Mouse (Mus musculus) limb, embryonic 14.5 days (tissue): Measurements from ENCODE around the gene Hspa4. TPM values are rescaled to one million over a fixed set of nuclear protein-coding genes. Genes with fewer than 3 reads are reported as not detected.
"Not testable (repeated sequence)": the region's sequence is repeated elsewhere in the genome, so short reads cannot be mapped to it uniquely, and the experiment has no call there.

Source experiments
- ATAC-seq: fragments of 200-750 bp; cut with Nextera tagmentation; 2 replicates; pipeline ENCODE4 v1.8.0; 2017; ENCODE audit warnings: low read depth, moderate number of reproducible peaks, moderate TSS enrichment; ENCODE audit not compliant: low FRiP score
- DNase-seq: peaks from one replicate; pipeline ENCODE4 v3.0.0-alpha.2; 2015; ENCODE audit warnings: low spot score
- H3K27ac ChIP-seq: fragments of 300-500 bp; sonication (generic); replicated peaks from 2 replicates; pipeline ENCODE4 v1.5.1; 2014; ENCODE audit warnings: low read depth, mild to moderate bottlenecking, low read length, moderate library complexity, mixed read lengths
- H3K27me3 ChIP-seq: fragments of 300-500 bp; sonication (generic); 2 replicates; pipeline ENCODE4 v1.6.1; 2014; ENCODE audit warnings: low read length, mixed read lengths; ENCODE audit not compliant: control insufficient read depth, insufficient read depth
- H3K36me3 ChIP-seq: fragments of 300-500 bp; sonication (generic); 2 replicates; pipeline ENCODE4 v1.6.1; 2014; ENCODE audit warnings: mild to moderate bottlenecking, low read length, moderate library complexity, mixed read lengths; ENCODE audit not compliant: control insufficient read depth, insufficient read depth
- H3K4me1 ChIP-seq: fragments of 300-500 bp; sonication (generic); 2 replicates; pipeline ENCODE4 v1.6.1; 2014; ENCODE audit warnings: antibody characterized with exemption, low read length, mixed read lengths; ENCODE audit not compliant: control insufficient read depth, insufficient read depth
- H3K4me2 ChIP-seq: fragments of 300-500 bp; sonication (generic); replicated peaks from 2 replicates; pipeline ENCODE4 v1.6.1; 2014; ENCODE audit warnings: low read depth, mild to moderate bottlenecking, low read length, moderate library complexity; ENCODE audit not compliant: severe bottlenecking
- H3K4me3 ChIP-seq: fragments of 300-500 bp; sonication (generic); replicated peaks from 2 replicates; pipeline ENCODE4 v1.5.1; 2014; ENCODE audit warnings: low read length
- H3K9ac ChIP-seq: fragments of 300-500 bp; sonication (generic); 2 replicates; pipeline ENCODE4 v1.6.1; 2014; ENCODE audit warnings: mild to moderate bottlenecking, low read depth, low read length, moderate library complexity; ENCODE audit not compliant: severe bottlenecking
- H3K9me3 ChIP-seq: fragments of 300-500 bp; sonication (generic); 2 replicates; pipeline ENCODE4 v1.6.1; 2016; ENCODE audit warnings: low read length; ENCODE audit not compliant: control insufficient read depth
- POLR2A ChIP-seq: fragments of 200-500 bp; IDR thresholded peaks from 2 replicates; pipeline ENCODE4 v1.8.0; 2012; ENCODE audit warnings: inconsistent platforms, mild to moderate bottlenecking, moderate library complexity, borderline replicate concordance; ENCODE audit not compliant: insufficient read depth, insufficient read length; ENCODE audit errors: extremely low read depth
- WGBS: fragments of 180-500 bp; shearing (Covaris S2); extraction: QIAGEN DNeasy Blood & Tissue Kit; methylation state at CpG from one replicate; pipeline ENCODE4 v1.1.7; 2014; 5-methylcytosine and 5-hydroxymethylcytosine counted together
- polyA plus RNA-seq, 2 experiments: library from polyadenylated mRNA; depleted of rRNA in 1 of 2; stranded (reverse) in 1 of 2; unstranded in 1 of 2; fragments of >200 nt; fragmentation: Nextera tagmentation in 1 of 2; extraction: Ambion mirVana in 1 of 2; gene quantifications; 2 replicates each; pipeline versions ENCODE4 v1.2.1 to v1.2.3; 2012 to 2014

Gene Hspa4
- polyA plus RNA-seq, 2 experiments, result 62.6 to 79.9 TPM

DNA sequence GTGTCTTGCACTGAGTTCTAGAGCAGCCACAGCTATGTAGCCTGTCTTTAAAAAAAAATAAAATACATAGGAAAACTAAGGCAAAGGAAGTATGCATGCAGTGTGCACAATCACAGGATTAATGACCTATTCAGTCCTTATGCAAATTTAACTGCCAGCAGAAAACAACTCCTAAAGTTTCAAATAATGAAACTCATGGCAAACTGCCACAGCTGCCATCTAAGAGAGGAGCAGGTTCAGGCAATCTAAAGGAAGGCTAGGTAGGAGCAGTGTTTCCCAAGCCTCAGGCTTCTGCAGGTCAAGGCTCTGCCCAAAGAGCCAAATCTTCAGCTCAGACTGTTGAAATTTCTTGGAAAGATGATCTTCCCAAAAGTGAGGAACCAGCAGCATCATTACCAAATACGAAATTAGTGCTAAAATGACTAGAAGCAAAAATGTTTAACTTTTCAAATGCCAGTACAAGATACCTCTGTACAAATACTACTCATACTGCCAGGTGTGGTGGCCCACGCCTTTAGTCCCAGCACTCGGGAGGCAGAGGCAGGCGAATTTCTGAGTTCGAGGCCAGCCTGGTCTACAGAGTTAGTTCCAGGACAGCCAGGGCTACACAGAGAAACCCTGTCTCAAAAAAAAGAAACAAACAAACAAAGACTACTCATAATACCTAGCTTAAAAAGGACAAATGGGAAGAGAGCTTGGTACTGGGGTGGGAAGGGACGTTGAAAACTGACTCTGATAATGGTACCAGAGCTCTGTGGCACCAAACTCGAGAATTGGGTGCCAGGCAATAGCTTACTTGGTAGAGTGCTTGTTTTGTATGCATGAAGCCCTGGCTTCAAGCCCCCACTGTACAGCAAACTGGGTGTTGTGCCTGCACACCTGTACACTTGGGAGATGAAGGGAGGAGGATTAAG lies 2.1 kb downstream of the Hspa4 start:
- TF ChIP-seq POLR2A, result no peak
- peaks cover 18% of the 10 kb centered on the region for H3K36me3 ChIP-seq
- WGBS, result 88% methylated on average over 7 of the region's 7 CpGs
- DNase-seq (no peak), ATAC-seq (no peak)
- no peaks in the 10 kb centered on the region for H3K9me3 ChIP-seq
- peaks cover 15% of the 10 kb centered on the region for H3K4me1 ChIP-seq
- H3K27ac ChIP-seq, result no peak overlapping the region
- peak overlapping the region; percentile 63 for H3K4me2 ChIP-seq
- H3K4me3 ChIP-seq, result peak overlapping the region; percentile 100
- peak overlapping the region; percentile 98; the same call in 1 of the 2 replicates for H3K9ac ChIP-seq
- H3K27me3 ChIP-seq, result no peaks in the 10 kb centered on the region

DNA sequence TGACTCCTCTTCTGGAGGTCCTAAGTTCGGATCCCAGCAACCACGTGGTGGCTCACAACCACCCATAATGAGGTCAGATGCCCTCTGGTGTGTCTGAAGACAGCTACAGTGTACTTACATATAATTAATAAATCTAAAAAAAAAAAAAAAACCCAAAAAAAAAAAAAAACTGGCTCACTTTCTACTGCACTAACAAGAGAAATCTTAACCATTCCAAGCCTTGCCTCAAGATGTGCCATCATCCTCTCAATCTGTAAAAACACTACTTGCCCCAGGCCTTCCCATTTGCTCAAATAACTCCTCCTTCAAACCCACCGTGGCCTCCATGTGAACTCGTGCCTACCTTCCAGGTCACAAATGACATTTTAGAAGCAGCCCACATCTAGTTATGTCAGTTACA lies 3.4 kb downstream of the Hspa4 start:
- WGBS, result 78% methylated on average over 4 of the region's 4 CpGs
- H3K4me1 ChIP-seq, result peaks cover 15% of the 10 kb centered on the region
- no peaks in the 10 kb centered on the region for H3K9me3 ChIP-seq
- no peaks in the 10 kb centered on the region for H3K27me3 ChIP-seq
- DNase-seq (no peak), ATAC-seq (no peak)
- no peak for TF ChIP-seq POLR2A
- H3K36me3 ChIP-seq, result peaks cover 26% of the 10 kb centered on the region
- no peak overlapping the region for H3K4me2 ChIP-seq
- no peak overlapping the region for H3K27ac ChIP-seq
- no peak overlapping the region for H3K9ac ChIP-seq
- no peak overlapping the region for H3K4me3 ChIP-seq

DNA sequence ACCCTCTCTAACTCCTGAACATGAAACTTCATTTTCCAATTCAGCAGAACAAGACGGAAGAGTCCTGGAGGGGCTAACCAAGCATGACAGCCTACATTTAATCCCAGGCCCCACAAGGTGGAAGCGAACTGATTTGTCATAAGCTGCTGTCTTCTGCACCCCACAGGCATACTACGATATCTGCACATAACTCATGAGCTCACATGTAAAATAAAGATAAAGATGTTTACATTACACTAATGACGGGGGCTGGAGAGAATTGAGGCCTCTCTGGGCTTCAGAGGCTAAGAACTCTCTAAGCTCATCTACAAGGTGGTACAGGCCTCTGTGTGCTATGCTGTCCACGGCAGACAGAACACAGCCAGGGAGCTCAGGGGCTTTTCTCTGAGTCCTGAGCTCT lies 5.8 kb downstream of the Hspa4 start:
- no peak for TF ChIP-seq POLR2A
- no peaks in the 10 kb centered on the region for H3K27me3 ChIP-seq
- H3K4me2 ChIP-seq, result no peak overlapping the region
- peaks cover 50% of the 10 kb centered on the region for H3K36me3 ChIP-seq
- ATAC-seq, result no peak
- H3K4me3 ChIP-seq, result no peak overlapping the region
- H3K9me3 ChIP-seq, result no peaks in the 10 kb centered on the region
- H3K4me1 ChIP-seq, result peaks cover 9% of the 10 kb centered on the region
- no peak for DNase-seq
- no peak overlapping the region for H3K9ac ChIP-seq
- WGBS, result 92% methylated on average over 5 of the region's 5 CpGs
- H3K27ac ChIP-seq, result no peak overlapping the region

DNA sequence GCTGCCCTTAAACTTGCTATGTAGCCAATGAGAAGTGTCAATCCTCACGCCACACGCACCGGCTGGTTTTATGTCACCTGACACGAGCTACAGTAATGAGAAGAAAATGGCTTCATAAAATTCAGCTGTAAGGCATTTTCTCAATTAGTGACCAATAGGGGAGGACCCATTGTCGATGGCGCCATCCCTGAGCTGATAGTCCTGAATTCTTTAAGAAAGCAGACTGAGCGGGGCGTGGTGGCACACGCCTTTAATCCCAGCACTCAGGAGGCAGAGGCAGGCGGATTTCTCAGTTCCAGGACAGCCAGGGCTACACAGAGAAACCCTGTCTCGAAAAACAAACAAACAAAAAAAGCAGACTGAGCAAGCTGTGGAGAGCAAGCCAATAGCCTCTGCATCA lies 9.4 kb downstream of the Hspa4 start:
- peaks cover 73% of the 10 kb centered on the region for H3K36me3 ChIP-seq
- no peak for TF ChIP-seq POLR2A
- no peak overlapping the region for H3K4me2 ChIP-seq
- ATAC-seq (no peak), DNase-seq (no peak)
- H3K27ac ChIP-seq, result no peak overlapping the region
- H3K9ac ChIP-seq, result no peak overlapping the region
- no peak overlapping the region for H3K4me3 ChIP-seq
- no peaks in the 10 kb centered on the region for H3K9me3 ChIP-seq
- no peaks in the 10 kb centered on the region for H3K27me3 ChIP-seq
- H3K4me1 ChIP-seq, result no peaks in the 10 kb centered on the region
- WGBS, result 83% methylated on average over 11 of the region's 11 CpGs

DNA sequence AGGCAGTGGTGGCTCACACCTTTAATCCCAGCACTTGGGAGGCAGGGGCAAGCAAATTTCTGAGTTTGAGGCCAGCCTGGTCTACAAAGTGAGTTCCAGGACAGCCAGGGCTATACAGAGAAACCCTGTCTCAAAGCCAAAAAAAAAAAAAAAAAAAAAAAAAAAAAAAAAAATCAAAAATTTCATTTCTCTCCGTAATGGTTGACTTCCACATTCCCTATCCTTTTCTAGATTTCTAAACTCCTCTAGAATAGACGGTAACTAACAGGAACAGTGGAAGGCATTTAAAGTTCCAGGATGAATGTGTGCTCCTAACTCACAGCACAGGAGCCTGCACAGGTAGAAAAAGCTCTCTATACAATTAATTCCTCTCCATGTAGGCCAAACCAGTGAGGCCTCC lies 10.1 kb downstream of the Hspa4 start:
- H3K4me3 ChIP-seq, H3K27ac ChIP-seq, H3K4me1 ChIP-seq, H3K27me3 ChIP-seq, H3K9me3 ChIP-seq, H3K9ac ChIP-seq, DNase-seq, ATAC-seq, H3K4me2 ChIP-seq: not testable (repeated sequence)
- WGBS, result 89% methylated on average over 2 of the region's 2 CpGs
- peaks cover 80% of the 10 kb centered on the region for H3K36me3 ChIP-seq
